Mouse (Mus musculus) kidney, postnatal 36 days (tissue): Measurements from ENCODE around the gene Cflar.

ENCODE experiments used
- DNase-seq, 2 experiments: peaks; one replicate each; pipeline ENCODE4 v3.0.0; 2021 to 2022; ENCODE audit warnings: mixed read lengths in 2 of 2

Gene Cflar

DNA sequence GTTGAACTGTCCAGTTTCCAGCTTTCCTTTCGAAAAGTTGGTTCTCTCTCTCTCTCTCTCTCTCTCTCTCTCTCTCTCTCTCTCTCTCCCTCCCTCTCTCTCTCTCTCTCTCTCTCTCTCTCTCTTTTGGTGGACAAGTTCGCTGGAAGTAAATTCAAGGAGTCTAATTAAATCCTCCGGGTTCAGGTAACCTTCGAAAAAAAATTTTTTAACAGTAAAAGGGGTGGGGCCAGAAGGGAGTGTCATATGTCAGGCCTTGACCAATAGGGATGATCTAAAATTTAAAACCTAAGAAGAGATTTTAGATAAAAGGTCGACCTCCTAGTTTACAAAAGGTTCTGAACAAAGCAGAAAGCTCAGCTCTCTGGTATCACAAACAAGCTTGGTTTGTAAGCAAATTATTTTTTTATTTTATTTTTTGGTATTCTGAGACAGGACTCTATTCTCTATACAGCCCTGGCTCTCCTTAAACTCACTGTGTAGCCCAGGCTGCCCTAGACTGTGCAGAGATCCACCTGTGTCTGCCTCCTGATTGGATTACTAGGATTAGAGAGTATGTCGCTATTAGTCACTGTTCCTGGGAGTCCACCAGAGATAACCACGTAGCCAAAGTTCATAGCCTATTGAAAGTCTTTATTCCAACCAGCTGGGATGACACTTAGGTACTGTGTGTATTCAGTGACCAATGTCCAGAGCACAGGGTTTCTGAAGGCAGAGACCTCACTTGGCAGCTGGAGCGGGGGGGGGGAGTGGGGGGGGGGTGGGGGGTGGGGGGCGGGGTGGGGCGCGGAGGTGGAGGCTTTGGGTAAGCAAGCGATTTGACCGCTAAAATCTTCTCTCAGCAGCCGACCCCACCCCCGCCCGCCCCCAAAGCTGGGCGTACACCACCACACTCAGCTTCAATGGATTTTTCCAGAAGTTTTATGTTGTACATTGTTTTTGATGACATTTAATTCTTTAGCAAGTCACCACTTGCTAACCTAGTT lies 1.1 kb downstream of the Cflar start:
- peak; percentile 51 to 78 for DNase-seq

DNA sequence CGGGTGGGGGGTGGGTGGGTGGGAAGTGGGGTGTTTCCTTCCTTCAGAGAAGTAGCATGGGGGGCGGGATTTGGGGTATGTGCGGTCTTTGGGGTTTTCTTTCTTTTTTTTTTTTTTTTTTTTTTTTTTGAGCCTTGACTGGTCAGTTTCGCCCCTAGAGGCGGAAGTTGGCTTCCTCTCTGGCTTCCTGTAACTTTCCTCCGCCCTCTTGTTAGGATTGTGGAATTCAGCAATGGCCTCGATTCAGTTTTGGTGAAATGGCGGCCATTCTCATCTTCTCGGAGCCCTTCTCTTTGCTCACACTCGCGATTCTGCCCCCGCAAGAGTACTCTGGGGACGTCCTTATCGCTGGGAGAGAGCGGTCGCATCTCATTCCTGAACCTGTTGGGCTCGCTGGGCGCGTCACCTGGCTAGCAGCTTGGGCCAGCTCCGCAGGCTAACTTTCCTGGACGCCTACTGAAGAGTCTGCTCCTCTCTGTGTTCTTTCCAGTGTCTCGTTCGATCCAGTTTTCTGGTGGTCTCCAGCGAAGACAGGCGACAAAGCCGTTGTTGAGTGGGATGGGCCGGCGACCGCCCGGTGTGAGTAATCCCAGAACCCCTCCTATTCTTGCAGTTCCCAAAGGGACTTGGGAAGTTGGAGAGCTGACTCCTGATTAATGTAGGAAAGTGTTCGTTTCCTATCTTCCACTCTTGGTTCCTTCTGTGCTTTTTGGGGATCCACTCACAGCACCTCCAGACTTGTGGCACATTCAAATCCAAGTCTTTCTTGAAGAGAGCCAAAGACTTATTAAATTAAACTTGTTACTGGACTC lies 2.0 kb downstream of the Cflar start:
- peak; percentile 81 to 86 for DNase-seq

DNA sequence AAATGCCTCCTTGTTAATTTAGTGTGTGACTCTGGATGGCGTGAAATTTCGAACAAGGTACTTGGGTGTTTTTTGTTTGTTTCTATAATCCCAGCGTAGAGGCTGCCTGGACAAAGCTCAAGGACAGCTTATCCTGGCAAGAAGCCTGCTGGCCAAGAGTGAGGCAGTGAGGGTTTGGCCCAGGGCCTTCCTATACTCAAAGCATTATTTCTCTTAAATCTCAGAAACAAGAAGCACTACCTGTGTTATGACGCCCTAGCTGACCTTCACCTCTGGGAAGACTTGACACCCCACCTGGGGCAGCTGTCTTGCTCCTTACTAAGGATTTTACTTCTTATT lies 2.6 kb downstream of the Cflar start:
- peak; percentile 80 to 86 for DNase-seq

DNA sequence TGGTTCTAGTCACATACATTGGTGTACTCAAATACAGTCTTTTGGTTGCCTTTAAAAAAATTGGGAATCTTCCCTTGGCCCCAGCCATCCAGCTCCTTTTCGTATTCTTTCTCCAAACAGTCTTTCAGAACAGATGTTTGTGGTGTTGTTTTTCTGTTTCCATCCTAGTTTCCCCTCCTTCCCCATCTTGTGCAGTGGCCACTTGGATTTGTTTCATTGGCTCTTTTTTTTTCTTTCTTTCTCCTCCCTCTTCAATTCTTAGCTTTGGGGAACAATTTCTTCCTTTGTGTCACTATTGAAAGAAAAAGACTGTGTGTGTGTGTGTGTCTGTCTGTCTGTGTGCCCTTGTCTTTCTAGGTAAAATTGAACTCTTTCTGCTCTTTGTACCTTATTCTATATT lies 3.1 kb downstream of the Cflar start:
- DNase-seq = no peak

DNA sequence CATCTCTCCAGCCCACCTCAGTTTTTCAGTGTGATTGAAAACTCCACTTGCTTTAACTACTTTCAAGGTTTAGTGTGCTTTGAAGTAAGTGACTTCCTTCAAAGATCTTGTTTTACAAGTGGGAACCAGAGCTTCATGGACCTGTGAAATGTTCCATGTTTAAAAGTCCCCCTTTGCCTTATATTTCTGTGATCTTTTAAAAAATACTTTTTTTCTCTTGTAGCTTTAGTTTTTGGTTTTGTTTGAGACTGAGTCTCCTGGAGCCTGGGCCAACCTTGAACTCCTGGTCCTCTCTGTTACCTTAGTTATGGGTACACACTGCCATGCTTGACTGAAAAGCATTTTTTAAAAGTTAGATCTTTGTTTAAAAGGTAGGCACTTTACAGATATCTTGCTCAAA lies 4.2 kb downstream of the Cflar start:
- DNase-seq = no peak

DNA sequence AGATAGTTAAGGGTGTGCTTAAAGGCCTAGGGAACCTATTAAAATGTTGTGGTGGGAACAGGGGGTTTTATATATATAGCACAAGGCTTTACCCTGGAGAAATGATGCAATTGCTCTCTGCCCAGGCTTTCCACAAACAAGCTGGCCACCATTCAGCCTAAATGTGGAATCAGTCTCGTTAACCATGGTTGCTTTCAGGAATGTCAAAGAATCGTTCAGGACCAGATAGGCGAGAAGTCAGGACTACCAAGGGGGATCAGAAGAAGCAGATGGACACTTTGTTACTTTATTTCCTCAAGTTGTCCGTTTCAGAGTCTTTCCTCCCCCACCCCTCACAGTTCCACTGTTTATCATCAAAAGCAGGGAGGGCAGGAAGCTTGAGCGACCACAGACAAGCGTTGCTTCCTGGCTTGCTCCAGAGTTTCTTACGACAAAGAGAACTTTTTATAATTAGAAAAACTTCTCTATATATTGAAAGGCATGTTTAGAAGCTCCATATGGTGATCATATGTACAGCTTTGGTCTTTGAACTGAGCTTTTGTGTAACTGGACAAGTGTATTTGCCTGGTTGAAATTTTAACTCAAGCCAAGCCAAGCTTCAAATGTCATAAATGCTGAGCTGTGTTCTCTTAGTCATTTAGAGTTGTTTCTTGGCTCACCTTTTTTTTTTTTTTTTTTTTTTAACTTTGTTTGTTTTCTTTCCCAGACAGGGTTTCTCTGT lies 5.0 kb downstream of the Cflar start:
- peak in 1 of 2 experiments; percentile 55 for DNase-seq

DNA sequence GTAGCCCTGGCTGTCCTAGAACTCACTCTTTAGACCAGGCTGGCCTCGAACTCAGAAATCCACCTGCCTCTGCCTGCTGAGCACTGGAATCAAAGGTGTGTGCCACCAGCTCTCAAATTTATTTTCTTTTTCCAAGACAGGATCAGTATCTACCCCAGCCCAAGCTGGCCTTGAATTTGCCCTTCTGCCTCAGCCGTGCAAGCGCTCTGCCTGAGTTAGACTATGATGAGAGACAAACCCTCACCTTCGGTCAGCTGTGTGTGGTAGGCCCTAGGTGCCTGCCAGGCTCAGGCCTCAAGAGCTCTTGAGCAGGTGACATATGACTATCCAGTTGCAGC lies 5.5 kb downstream of the Cflar start:
- no peak for DNase-seq

DNA sequence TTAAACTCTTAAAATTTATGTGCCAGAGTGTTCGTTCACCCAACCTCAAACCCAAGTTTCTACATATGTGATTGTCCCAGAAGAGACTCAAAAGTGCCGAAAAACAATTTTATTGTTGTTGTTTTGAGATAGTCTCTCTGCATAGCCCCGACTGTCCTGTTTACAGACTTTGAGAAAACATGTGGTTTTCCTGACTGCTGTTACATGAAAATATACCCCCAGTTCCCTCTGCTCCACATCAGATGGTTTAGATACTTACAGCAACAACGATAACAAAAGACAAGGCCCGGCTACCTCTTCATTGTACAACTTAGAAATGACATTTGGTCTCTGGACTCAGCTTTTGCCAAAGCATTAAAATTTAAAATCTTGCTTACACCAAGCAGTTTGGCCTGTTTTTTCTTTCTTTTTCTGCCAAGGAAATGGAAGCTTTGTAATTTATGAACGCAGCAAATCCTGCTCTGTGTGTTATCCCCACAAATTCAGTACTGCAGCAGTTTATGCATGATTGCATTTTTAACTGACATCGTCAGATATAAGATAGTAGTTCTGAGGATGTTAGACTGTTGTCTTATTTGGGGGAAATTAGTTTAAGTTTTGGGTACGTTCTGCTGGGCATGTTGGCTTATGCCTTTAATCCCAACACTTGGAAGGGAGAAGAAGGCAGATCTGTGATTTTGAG lies 6.4 kb downstream of the Cflar start:
- DNase-seq = no peak

DNA sequence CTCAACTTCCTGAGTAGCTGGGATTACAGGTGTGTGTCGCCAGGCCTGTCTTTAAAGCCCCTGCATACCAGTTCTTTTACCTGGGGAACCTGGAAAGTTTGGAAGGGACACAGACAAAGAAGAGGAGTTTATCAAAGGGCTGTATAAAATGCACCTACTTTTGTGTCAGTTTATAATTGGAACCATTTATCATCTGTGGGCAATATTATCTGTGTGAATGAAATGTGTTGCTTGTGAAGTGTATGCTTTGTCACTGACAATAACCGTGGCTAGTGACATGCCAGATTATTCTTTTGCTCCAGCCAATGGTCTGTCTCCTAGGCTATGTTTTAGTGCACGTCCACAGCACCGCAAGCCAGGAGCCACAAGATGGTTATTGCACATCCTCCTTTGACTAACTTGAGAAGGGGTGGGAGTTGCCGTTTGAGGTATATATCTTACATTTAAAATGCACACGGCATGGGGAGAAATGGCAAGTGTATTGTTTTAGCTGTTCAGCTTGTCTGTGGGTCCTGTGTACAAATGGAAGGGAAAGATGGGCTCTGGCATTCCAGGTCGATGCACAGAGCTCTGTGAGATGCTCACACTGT lies 8.1 kb downstream of the Cflar start:
- DNase-seq = no peak

DNA sequence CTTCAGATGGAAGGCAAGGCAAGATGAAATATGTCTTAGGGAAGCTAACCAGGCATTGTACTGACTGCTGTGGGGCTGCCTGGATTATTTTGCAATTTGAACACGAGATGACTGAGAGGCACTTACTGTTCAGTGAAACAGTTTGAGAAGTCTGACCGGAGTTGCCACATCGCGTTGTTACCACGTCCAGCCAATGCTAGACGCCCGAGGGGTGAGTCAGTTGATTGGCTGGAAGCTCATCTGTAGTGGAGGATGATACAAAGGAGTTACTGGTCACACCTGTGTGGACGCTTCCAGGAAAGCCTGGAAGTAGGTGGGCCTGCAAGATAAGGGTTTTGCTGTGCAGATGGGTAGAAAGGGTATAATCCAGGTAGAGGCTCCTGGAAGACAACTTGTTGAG lies 8.8 kb downstream of the Cflar start:
- no peak for DNase-seq

DNA sequence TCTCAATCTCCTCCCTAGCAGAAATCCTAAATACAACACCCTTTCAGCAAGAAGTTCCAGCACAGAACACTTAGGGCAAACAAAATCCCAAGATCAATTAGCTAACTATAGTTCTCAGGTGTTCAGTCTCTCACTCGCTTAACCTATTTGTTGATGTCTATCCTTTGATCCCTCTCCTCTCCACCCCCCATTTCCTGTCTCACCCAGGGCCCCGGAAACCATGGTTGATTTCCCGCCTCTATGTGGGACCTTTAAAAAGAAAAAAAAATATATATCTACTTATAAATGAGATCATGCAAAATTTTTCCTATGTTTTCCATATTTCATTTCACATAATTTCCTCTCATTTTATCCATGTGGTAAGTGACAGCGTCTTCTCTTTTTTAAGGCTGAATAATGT lies 9.7 kb downstream of the Cflar start:
- DNase-seq = no peak

DNA sequence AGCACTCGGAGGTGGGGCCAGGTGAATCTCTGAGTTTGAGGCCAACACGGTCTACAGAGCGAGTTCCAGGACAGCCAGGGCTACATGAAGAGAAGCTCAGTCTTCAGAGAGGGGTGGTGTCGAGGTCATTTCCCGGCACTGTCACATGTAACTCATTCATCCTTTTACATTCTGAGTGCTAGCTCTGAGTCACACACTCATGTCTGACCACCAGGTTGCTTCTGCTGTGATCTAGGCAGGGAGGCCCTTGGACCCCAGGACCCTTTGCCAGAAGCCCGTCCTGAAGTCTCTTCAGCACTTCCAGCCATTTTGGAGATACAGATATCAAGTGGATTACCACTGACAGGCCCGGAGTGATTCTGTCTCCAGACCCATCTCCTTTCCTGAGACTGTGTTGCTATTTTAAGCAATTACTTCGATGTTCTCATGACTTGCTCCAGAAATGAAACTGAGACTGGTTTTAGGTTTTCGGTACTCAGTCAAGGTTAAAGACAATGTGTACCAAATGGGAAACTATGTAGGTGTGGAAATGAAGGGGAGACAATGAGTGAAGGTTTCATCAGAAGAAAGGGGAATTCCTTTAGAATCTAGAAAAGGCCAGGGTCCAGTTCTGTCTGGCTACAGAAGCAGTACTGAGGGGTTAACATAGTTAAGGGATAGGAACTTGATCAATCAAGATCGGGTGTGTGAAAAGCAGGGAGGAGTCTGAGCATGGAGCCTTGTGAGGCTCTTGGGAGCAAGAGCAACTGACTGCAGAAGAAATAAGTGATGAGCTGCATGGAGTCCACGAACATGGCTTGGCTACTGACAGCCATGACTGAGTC lies 11.0 kb downstream of the Cflar start:
- no peak for DNase-seq

DNA sequence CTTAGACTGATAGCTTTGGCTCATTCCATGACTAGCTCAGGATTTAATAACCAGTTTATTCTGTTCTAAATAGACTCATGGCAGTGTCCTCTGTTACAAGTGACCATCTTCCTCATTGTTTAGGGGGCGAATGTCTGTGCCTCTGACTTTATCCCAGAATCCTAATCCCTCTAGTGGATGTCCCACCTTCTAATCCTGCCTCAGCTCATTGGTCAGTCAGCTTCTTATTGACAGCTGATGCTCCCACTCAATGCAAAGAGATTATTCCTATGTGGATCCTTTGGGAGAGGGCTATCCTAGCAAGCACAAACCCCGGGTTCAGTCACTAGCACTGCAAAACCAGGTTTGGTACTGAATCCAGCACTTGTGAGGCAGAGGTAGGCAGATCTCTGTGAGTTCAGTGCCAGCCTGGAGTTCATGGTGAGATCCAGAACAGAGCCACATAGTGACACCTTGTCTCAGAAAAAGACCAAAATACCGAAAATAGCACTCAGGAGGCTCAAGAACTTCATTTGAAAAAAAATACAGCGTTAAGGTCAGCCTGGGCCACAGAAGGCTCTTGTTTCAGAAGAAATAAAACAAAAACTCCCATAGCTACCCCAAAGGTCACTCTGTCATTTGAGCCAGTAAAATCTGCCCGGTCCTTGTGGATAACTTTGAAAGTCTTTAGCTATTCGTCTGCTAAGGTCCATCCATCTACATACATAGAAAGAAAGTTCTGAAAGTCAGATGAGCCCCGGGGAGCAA lies 11.9 kb downstream of the Cflar start:
- DNase-seq = no peak

DNA sequence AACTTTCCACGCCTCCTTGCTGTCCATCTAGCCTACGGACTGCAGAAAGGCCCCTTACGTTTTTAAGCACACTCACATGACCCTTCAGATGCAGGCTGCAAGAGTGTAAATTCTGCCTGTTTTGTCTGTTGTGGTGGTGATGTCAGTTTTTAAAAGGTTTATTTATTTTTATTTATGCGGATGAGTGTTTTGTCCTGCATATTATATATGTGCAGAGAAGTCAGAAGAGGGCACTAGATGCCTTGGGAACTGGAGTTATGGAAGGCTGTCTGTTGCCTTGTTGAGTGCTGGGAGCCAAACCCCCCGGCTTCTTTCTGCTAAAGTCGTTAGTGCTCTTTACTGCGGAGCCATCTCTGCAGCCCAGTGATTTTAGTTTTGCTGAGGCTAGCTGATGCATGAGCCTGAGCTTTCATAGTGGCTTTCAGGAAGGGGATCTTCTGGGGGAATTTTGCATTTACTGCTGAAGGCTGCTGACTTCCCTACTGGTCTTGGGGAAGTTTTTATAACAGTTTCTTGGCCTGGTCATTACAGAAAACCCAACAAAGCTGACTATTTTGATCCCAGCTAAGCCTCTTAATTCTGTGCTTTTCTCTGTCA lies 12.6 kb downstream of the Cflar start:
- no peak for DNase-seq

DNA sequence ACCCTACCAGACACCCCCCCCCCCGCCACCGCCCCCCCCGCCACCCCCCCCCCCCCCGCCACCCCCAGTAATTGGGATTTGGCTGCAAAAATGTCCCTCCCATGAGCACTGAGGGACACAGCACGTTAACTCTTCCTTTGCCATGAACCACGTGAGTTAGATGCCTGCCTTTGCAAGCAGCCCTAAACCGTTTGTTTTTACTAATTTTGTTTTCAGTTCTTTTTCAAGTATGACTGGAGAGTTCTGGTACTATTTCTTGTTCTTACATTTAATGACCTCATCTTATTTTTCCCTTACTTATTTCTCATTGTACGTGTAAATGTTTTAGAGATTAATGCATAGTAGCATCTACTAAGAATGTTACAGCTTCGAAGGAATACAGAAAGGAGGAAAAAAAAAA lies 13.2 kb downstream of the Cflar start:
- DNase-seq = no peak

DNA sequence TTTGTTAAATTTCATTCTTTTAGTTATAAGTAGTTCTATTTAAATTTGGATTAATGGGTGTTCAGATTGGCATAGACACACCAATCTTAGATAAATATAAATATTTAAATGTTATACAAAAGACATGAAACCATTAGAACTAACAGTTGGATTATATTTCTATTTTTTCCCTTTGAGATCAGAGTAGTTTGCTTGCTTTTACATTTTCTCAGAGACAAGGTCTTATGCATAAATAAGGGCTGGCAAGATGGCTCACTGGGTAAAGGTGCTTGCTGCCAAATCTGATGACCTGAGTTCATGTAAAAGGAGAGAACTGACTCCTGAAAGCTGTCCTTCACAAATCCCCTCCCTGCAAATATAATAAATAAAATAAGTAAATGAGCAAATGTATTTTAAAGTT lies 13.8 kb downstream of the Cflar start:
- no peak for DNase-seq

DNA sequence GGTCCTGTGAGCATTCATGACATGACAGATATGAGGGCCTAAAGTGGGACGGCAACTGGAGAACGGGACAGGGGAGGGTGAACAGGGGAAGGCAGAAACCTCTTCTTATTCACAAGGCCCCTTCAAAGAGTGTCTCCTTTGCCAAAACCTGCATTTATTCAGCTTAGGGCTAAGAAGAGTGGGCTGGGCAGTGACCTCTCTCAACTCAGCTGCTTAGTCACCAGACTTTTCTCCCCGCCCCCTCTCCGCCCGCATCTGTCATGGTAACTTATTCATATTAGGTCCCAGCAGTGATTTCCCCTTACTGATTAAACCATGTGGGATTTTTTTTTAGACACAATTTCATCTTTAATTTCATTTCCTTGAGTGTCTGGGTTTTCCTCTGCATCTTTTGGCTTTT lies 14.5 kb downstream of the Cflar start:
- DNase-seq = peak; percentile 86 to 88

DNA sequence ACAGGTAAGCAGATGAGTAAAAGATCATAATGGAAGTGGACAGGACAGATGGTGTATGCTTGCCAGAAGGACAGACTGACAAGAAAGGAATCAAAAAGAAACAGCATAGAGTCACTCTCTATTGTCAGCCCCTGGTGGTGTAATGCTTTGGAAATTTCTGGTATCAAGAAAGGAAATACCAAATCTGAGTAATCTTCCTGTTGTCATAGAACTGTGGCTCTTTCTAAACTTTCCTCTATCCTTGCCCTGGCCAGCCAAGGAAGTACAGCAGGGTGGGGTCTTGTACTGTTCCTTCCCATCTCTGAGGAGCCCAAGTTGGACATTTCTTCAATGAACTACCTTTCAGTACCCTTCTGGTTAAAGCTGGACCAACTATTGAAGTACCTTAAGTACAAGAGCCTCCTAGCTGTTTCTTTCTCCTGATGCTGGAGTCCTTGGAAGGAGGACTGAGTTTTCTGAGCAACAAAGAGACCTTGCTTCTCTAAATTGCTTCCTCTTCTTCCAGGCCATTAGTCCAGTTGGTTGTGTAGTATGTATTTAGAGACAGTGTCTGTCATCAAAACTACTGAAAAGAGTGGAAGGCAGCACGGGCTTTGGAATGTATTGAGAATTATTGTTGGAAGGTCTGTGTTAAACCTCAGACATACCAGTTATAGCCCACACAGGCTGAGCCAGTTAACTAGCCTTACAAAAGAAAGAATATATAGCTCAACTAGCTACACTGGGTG lies 15.9 kb downstream of the Cflar start:
- peak in 1 of 2 experiments; percentile 60 for DNase-seq

DNA sequence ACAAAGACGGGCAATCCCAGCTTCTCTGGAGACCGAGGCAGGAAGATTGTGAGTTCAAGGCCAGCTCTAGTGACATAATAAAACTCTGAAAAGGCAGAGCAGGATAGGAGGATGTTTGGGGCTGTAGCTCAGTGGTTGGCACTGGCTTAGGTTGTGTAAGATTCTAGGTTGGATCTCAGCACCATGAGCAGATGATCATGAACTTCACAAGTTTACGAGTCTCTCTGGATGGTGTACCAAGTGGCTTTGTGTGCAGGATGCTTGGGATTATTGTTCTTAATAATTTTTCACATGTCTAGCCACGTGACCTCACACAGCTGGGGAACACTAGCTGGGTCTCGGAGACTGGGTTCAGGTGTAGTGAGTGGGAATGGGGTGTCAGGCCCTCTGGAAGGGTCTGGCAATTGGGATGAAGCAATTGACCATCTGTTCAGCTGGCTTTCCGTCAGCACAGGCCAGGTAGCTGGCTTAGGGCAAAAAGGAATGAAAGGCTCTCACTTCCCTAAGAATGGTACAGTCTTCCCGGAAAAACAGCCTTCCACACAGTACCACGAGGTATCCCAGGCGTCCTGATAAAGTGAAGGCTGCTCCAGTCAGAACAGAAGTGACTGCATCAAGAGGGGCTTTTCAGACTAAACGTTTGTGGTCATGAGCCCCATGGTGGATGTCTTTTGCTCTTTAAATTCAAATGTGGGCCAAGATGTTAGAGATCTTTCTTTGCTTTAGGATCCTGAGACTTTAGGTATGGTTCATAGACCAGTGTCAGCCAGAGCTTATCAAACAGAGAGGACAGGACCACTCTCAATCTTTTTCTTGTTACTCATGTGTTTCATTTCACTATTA lies 16.7 kb downstream of the Cflar start:
- DNase-seq = no peak
